Mouse (Mus musculus) liver, embryonic 12.5 days (tissue): ENCODE measurements around the gene Ttc39b. TPM values are rescaled to one million over a fixed set of nuclear protein-coding genes. Genes with fewer than 3 reads are reported as not detected.

Experiments
- ATAC-seq: fragments of 200-750 bp; cut with Nextera tagmentation; 2 replicates; pipeline ENCODE4 v1.8.0; 2017; ENCODE audit warnings: moderate number of reproducible peaks, mild to moderate bottlenecking, moderate library complexity
- H3K27ac ChIP-seq: fragments of 300-500 bp; sonication (generic); 2 replicates; pipeline ENCODE4 v1.5.1; 2016; ENCODE audit warnings: mild to moderate bottlenecking
- H3K27me3 ChIP-seq: fragments of 300-500 bp; sonication (generic); replicated peaks from 2 replicates; pipeline ENCODE4 v1.6.1; 2016; ENCODE audit warnings: mild to moderate bottlenecking, moderate library complexity
- H3K36me3 ChIP-seq: fragments of 300-500 bp; sonication (generic); 2 replicates; pipeline ENCODE4 v1.6.1; 2016; ENCODE audit warnings: mild to moderate bottlenecking, moderate library complexity
- H3K4me1 ChIP-seq: fragments of 300-500 bp; sonication (generic); 2 replicates; pipeline ENCODE4 v1.6.1; 2016
- H3K4me2 ChIP-seq: fragments of 300-500 bp; sonication (generic); 2 replicates; pipeline ENCODE4 v1.6.1; 2016; ENCODE audit warnings: mild to moderate bottlenecking, moderate library complexity
- H3K4me3 ChIP-seq: fragments of 300-500 bp; sonication (generic); 2 replicates; pipeline ENCODE4 v1.5.1; 2016; ENCODE audit warnings: mild to moderate bottlenecking, moderate library complexity
- H3K9ac ChIP-seq: fragments of 300-500 bp; sonication (generic); 2 replicates; pipeline ENCODE4 v1.6.1; 2016; ENCODE audit warnings: mild to moderate bottlenecking, moderate library complexity
- H3K9me3 ChIP-seq: fragments of 300-500 bp; sonication (generic); replicated peaks from 2 replicates; pipeline ENCODE4 v1.6.1; 2016; ENCODE audit warnings: mild to moderate bottlenecking, moderate library complexity
- WGBS: fragments of 180-500 bp; shearing (Covaris S2); methylation state at CpG from one replicate; pipeline ENCODE4 v1.1.7; 2016; ENCODE audit not compliant: insufficient replicate concordance; 5-methylcytosine and 5-hydroxymethylcytosine counted together
- polyA plus RNA-seq: library from polyadenylated mRNA; unstranded; fragments of >200 nt; fragmentation: Nextera tagmentation; extraction: Ambion mirVana; gene quantifications from 2 replicates; pipeline ENCODE4 v1.2.1, GENCODE M21; 2016

The Ttc39b gene
- polyA plus RNA-seq, 1 experiment from 2014 or later = 4.3 TPM

- peak overlapping the region; percentile 28; the same call in 1 of the 2 replicates for H3K27ac ChIP-seq
- peak; percentile 59 for ATAC-seq
These were observed 8.9 kb downstream of the Ttc39b start for GRCm38 (mm10) chr4:83314922-83315881.

GRCm38 (mm10) chr4:83314261-83314793 is 9.7 kb downstream of the Ttc39b start:
- no peaks in the 10 kb centered on the region for H3K9me3 ChIP-seq
- ATAC-seq = no peak

More at GRCm38 (mm10) chr4:83314922-83315881, 8.9 kb downstream of the Ttc39b start:
- Histone ChIP-seq H3K36me3 (no peaks in the 10 kb centered on the region), H3K4me1 (peaks cover 27% of the 10 kb centered on the region), H3K9ac (peak overlapping the region; percentile 64), H3K4me2 (peak overlapping the region; percentile 70), H3K27me3 (no peaks in the 10 kb centered on the region), H3K4me3 (peak overlapping the region; percentile 54), H3K9me3 (no peaks in the 10 kb centered on the region)
- 19% methylated on average over 13 of the region's 13 CpGs for WGBS

GRCm38 (mm10) chr4:83312336-83312735 is 11.7 kb downstream of the Ttc39b start:
- Histone ChIP-seq H3K4me1 (peaks cover 26% of the 10 kb centered on the region), H3K27ac (no peak overlapping the region), H3K4me3 (no peak overlapping the region), H3K9ac (no peak overlapping the region), H3K36me3 (no peaks in the 10 kb centered on the region), H3K4me2 (no peak overlapping the region), H3K27me3 (no peaks in the 10 kb centered on the region), H3K9me3 (no peaks in the 10 kb centered on the region)
- no peak for ATAC-seq
- WGBS = 70% methylated on average over 4 of the region's 4 CpGs

More at GRCm38 (mm10) chr4:83314261-83314793, 9.7 kb downstream of the Ttc39b start:
- 76% methylated on average over 7 of the region's 7 CpGs for WGBS
- Histone ChIP-seq H3K36me3 (no peaks in the 10 kb centered on the region), H3K9ac (no peak overlapping the region), H3K4me3 (no peak overlapping the region), H3K27ac (no peak overlapping the region), H3K4me1 (peaks cover 27% of the 10 kb centered on the region), H3K27me3 (no peaks in the 10 kb centered on the region), H3K4me2 (no peak overlapping the region)

- Histone ChIP-seq H3K9me3 (no peaks in the 10 kb centered on the region), H3K4me1 (peaks cover 18% of the 10 kb centered on the region), H3K4me2 (no peak overlapping the region), H3K9ac (no peak overlapping the region), H3K36me3 (no peaks in the 10 kb centered on the region), H3K4me3 (no peak overlapping the region), H3K27ac (no peak overlapping the region), H3K27me3 (no peaks in the 10 kb centered on the region)
- WGBS = 78% methylated on average over 8 of the region's 8 CpGs
- no peak for ATAC-seq
These were observed 12.6 kb downstream of the Ttc39b start for GRCm38 (mm10) chr4:83311481-83311880.

GRCm38 (mm10) chr4:83310990-83311389 is 13.1 kb downstream of the Ttc39b start:
- Histone ChIP-seq H3K9me3 (no peaks in the 10 kb centered on the region), H3K9ac (no peak overlapping the region), H3K4me2 (no peak overlapping the region), H3K27ac (no peak overlapping the region), H3K4me3 (no peak overlapping the region), H3K27me3 (no peaks in the 10 kb centered on the region), H3K4me1 (peaks cover 18% of the 10 kb centered on the region), H3K36me3 (no peaks in the 10 kb centered on the region)
- 72% methylated on average over 10 of the region's 10 CpGs for WGBS
- no peak for ATAC-seq

- no peak for ATAC-seq
- Histone ChIP-seq H3K36me3 (no peaks in the 10 kb centered on the region), H3K9me3 (no peaks in the 10 kb centered on the region), H3K4me2 (no peak overlapping the region), H3K4me1 (no peaks in the 10 kb centered on the region), H3K27ac (no peak overlapping the region), H3K27me3 (no peaks in the 10 kb centered on the region), H3K4me3 (no peak overlapping the region), H3K9ac (no peak overlapping the region)
- 56% methylated on average over 3 of the region's 3 CpGs for whole genome bisulfite sequencing
These were observed 15.1 kb downstream of the Ttc39b start for GRCm38 (mm10) chr4:83308914-83309313.

- no peaks in the 10 kb centered on the region for H3K36me3 ChIP-seq
- no peaks in the 10 kb centered on the region for H3K27me3 ChIP-seq
- ATAC-seq = no peak
- no peak overlapping the region for H3K4me2 ChIP-seq
- no peak overlapping the region for H3K27ac ChIP-seq
- H3K9ac ChIP-seq = no peak overlapping the region
- H3K4me3 ChIP-seq = no peak overlapping the region
- WGBS = 60% methylated on average over 12 of the region's 12 CpGs
- no peaks in the 10 kb centered on the region for H3K9me3 ChIP-seq
- no peaks in the 10 kb centered on the region for H3K4me1 ChIP-seq
These were observed 16.2 kb downstream of the Ttc39b start for GRCm38 (mm10) chr4:83307686-83308469.

GRCm38 (mm10) chr4:83306879-83307278 is 17.2 kb downstream of the Ttc39b start:
- H3K4me2 ChIP-seq = no peak overlapping the region
- no peaks in the 10 kb centered on the region for H3K36me3 ChIP-seq
- no peaks in the 10 kb centered on the region for H3K9me3 ChIP-seq
- no peak for ATAC-seq
- H3K27me3 ChIP-seq = no peaks in the 10 kb centered on the region
- no peaks in the 10 kb centered on the region for H3K4me1 ChIP-seq
- H3K9ac ChIP-seq = no peak overlapping the region
- no peak overlapping the region for H3K27ac ChIP-seq
- WGBS = 73% methylated on average over 7 of the region's 7 CpGs
- H3K4me3 ChIP-seq = no peak overlapping the region

GRCm38 (mm10) chr4:83305099-83305498 is 19.0 kb downstream of the Ttc39b start:
- 85% methylated on average over 2 of the region's 2 CpGs for WGBS
- H3K27ac ChIP-seq = no peak overlapping the region
- no peaks in the 10 kb centered on the region for H3K36me3 ChIP-seq
- H3K4me2 ChIP-seq = no peak overlapping the region
- no peak overlapping the region for H3K9ac ChIP-seq
- no peaks in the 10 kb centered on the region for H3K9me3 ChIP-seq
- no peak for ATAC-seq
- H3K4me3 ChIP-seq = no peak overlapping the region
- H3K27me3 ChIP-seq = no peaks in the 10 kb centered on the region
- H3K4me1 ChIP-seq = no peaks in the 10 kb centered on the region

- H3K36me3 ChIP-seq = no peaks in the 10 kb centered on the region
- peak; percentile 59; the same call in 1 of the 2 replicates for ATAC-seq
- no peak overlapping the region for H3K9ac ChIP-seq
- 34% methylated on average over 13 of the region's 13 CpGs for WGBS
- H3K4me2 ChIP-seq = peak overlapping the region; percentile 49
- H3K9me3 ChIP-seq = no peaks in the 10 kb centered on the region
- H3K4me3 ChIP-seq = peak overlapping the region; percentile 29; the same call in 1 of the 2 replicates
- H3K27ac ChIP-seq = no peak overlapping the region
- no peaks in the 10 kb centered on the region for H3K4me1 ChIP-seq
- no peaks in the 10 kb centered on the region for H3K27me3 ChIP-seq
These were observed 20.9 kb downstream of the Ttc39b start for GRCm38 (mm10) chr4:83302887-83303827.

- H3K9ac ChIP-seq = no peak overlapping the region
- H3K4me1 ChIP-seq = no peaks in the 10 kb centered on the region
- H3K9me3 ChIP-seq = no peaks in the 10 kb centered on the region
- H3K27ac ChIP-seq = no peak overlapping the region
- no peaks in the 10 kb centered on the region for H3K36me3 ChIP-seq
- H3K27me3 ChIP-seq = no peaks in the 10 kb centered on the region
- no peak for ATAC-seq
- H3K4me3 ChIP-seq = no peak overlapping the region
- 84% methylated on average over 16 of the region's 16 CpGs for WGBS
- no peak overlapping the region for H3K4me2 ChIP-seq
These were observed 21.8 kb downstream of the Ttc39b start for GRCm38 (mm10) chr4:83302123-83302737.
